12 mouse cellular contexts compared by ENCODE assay signal in genomic region chr9:58133893-58134884, GRCm38 (mm10). TPM values are rescaled to one million over a fixed set of nuclear protein-coding genes. Genes with fewer than 3 reads are reported as not detected.
A peak's percentile ranks its signal among the peaks of the same experiment; 100 is the strongest.
DNase-seq lines count a peak whose midpoint lies in the region; ATAC-seq and TF ChIP-seq lines count a peak whose summit lies in the region.
"Had no signal": no experiment of that assay in that cellular context is flagged by ENCODE, and none has a peak within 500 bp of the region (broad histone marks: within the 10 kb centered on the region; RNA-seq: fewer than 3 reads in every experiment).

No protein-coding gene starts in this region.

- no peak overlapping the region for H3K4me3 ChIP-seq in stomach, embryonic 14.5 days (ENCODE audit: low read depth, low read length)
- H3K4me3 ChIP-seq in stomach, postnatal 0 days (ENCODE audit: low read depth, low read length): no peak overlapping the region
- H3K4me3 ChIP-seq in forebrain, embryonic 16.5 days (replicated peaks; ENCODE audit: low read length): no peak overlapping the region

- no peak for ATAC-seq in stomach, embryonic 14.5 days (ENCODE audit: insufficient number of reproducible peaks, insufficient read depth, low FRiP score, low read depth)
- ATAC-seq in stomach, postnatal 0 days (ENCODE audit: low FRiP score, low TSS enrichment): no peak
- peak; percentile 47; the same call in 1 of the 2 replicates for ATAC-seq in forebrain, embryonic 16.5 days

- peak overlapping the region; percentile 44; the same call in 1 of the 2 replicates for H3K27ac ChIP-seq in stomach, embryonic 14.5 days (ENCODE audit: low read length)
- H3K27ac ChIP-seq in stomach, postnatal 0 days (replicated peaks): no peak overlapping the region
- H3K27ac ChIP-seq in forebrain, embryonic 16.5 days (ENCODE audit: low read length): no peak overlapping the region; the same call in 1 of the 2 replicates

- TF ChIP-seq CTCF in stomach, postnatal 0 days (IDR thresholded peaks at IDR 0.05; ENCODE audit: low read depth): no peak

- H3K4me1 ChIP-seq in stomach, embryonic 14.5 days (ENCODE audit: control insufficient read depth, insufficient read depth, low read length): peaks cover 42% of the 10 kb centered on the region
- 0 out of 2 replicates have a peak, but pooled peaks cover 2% of the 10 kb centered on the region for H3K4me1 ChIP-seq in stomach, postnatal 0 days (replicated peaks; ENCODE audit: control insufficient read depth, insufficient read depth)
- H3K4me1 ChIP-seq in forebrain, embryonic 16.5 days (replicated peaks; ENCODE audit: control insufficient read depth, insufficient read depth, low read length): peaks cover 22% of the 10 kb centered on the region

- no peaks in the 10 kb centered on the region for H3K9me3 ChIP-seq in stomach, embryonic 14.5 days (ENCODE audit: control insufficient read depth, low read depth, low read length)
- no peaks in the 10 kb centered on the region for H3K9me3 ChIP-seq in stomach, postnatal 0 days (ENCODE audit: control insufficient read depth, low read length)
- no peaks in the 10 kb centered on the region for H3K9me3 ChIP-seq in forebrain, embryonic 16.5 days (ENCODE audit: control insufficient read depth, low read length)

- no peak overlapping the region for H3K9ac ChIP-seq in stomach, embryonic 14.5 days (replicated peaks; ENCODE audit: low read depth, low read length)
- no peak overlapping the region for H3K9ac ChIP-seq in stomach, postnatal 0 days (ENCODE audit: low read length)
- no peak overlapping the region for H3K9ac ChIP-seq in forebrain, embryonic 16.5 days (replicated peaks; ENCODE audit: low read depth, low read length)

- no peaks in the 10 kb centered on the region for H3K27me3 ChIP-seq in stomach, embryonic 14.5 days (ENCODE audit: control insufficient read depth, insufficient read depth, low read length)
- no peaks in the 10 kb centered on the region for H3K27me3 ChIP-seq in stomach, postnatal 0 days (ENCODE audit: control insufficient read depth, insufficient read depth, low read length)
- H3K27me3 ChIP-seq in forebrain, embryonic 16.5 days (replicated peaks; ENCODE audit: control insufficient read depth, insufficient read depth, low read length): no peaks in the 10 kb centered on the region

- no peak for TF ChIP-seq EP300 in stomach, postnatal 0 days (optimal IDR thresholded peaks at IDR 0.05)

- H3K36me3 ChIP-seq in stomach, embryonic 14.5 days (ENCODE audit: control insufficient read depth, insufficient read depth, low read length): no peaks in the 10 kb centered on the region
- H3K36me3 ChIP-seq in stomach, postnatal 0 days (ENCODE audit: control insufficient read depth, insufficient read depth, low read length): no peaks in the 10 kb centered on the region
- H3K36me3 ChIP-seq in forebrain, embryonic 16.5 days (ENCODE audit: control insufficient read depth, insufficient read depth): no peaks in the 10 kb centered on the region

- peak overlapping the region; percentile 26 for H3K4me2 ChIP-seq in stomach, embryonic 14.5 days (replicated peaks; ENCODE audit: low read depth, low read length)
- H3K4me2 ChIP-seq in stomach, postnatal 0 days (replicated peaks; ENCODE audit: low read depth): no peak overlapping the region
- H3K4me2 ChIP-seq in forebrain, embryonic 16.5 days (ENCODE audit: low read length): no peak overlapping the region

- no peak for DNase-seq in stomach, postnatal 0 days (ENCODE audit: low spot score)
- DNase-seq in mesoderm, embryonic 11.5 days (ENCODE audit: low read depth, low spot score): peak; percentile 82
- DNase-seq in thymus, postnatal 4 days: peak; percentile 46
- DNase-seq in ovary, postnatal 14 days (ENCODE audit: low spot score): no peak
- no peak for DNase-seq in layer of hippocampus, postnatal 36 days
- DNase-seq in adrenal gland, postnatal 4 days (ENCODE audit: low spot score in 2 of 2): no peak
- DNase-seq: lung, postnatal 36 days had no signal

- 11% methylated on average over 17 of the region's 17 CpGs for WGBS in stomach, embryonic 14.5 days
- 18% methylated on average over 17 of the region's 17 CpGs for WGBS in stomach, postnatal 0 days
- WGBS in forebrain, embryonic 16.5 days: 23% methylated on average over 14 of the region's 17 CpGs

RNA-seq across cellular contexts. Expression of gene Ccdc33, which starts 15.6 kb away (rescaled TPM):
- 0.91 TPM in 1 of 2 replicates, not detected in the other for polyA plus RNA-seq in stomach, embryonic 14.5 days (2014; fragmentation: Nextera tagmentation; extraction: Ambion mirVana)
- polyA plus RNA-seq in stomach, postnatal 0 days (2015; fragmentation: Nextera tagmentation; extraction: Ambion mirVana): 0.18 TPM in 1 of 2 replicates, not detected in the other
- polyA plus RNA-seq in forebrain, embryonic 16.5 days (2015; fragmentation: Nextera tagmentation; extraction: Ambion mirVana): 0.51 and 0.79 TPM in 2 replicates
- under 1 TPM; 0.30 to 0.73 TPM for total RNA-seq in layer of hippocampus, postnatal 36 days (2021)
- total RNA-seq in adrenal gland, postnatal 4 days (2021): under 1 TPM in 1 of 2 experiments, not detected in 1; 0.87 TPM
- total RNA-seq: gastrocnemius, adult 8-10 months; MEL had no signal
- polyA plus RNA-seq: small intestine, adult 2 months had no signal

Comparison
In these comparisons a context has a peak if more than half of its experiments do, and no peak if none do; other contexts are left out.
1. DNase-seq: peak in mesoderm, embryonic 11.5 days (single experiment) and thymus, postnatal 4 days (single experiment); none in stomach, postnatal 0 days (single experiment), ovary, postnatal 14 days (single experiment), layer of hippocampus, postnatal 36 days (0 of 2) and adrenal gland, postnatal 4 days (0 of 2).